Mouse (Mus musculus): ENCODE measurements around the gene Abcc10. TPM values are rescaled to one million over a fixed set of nuclear protein-coding genes. Genes with fewer than 3 reads are reported as not detected.

Abcc10 gene
- polyA plus RNA-seq, 1 experiment from 2014 or later: 6.3 TPM

DNA sequence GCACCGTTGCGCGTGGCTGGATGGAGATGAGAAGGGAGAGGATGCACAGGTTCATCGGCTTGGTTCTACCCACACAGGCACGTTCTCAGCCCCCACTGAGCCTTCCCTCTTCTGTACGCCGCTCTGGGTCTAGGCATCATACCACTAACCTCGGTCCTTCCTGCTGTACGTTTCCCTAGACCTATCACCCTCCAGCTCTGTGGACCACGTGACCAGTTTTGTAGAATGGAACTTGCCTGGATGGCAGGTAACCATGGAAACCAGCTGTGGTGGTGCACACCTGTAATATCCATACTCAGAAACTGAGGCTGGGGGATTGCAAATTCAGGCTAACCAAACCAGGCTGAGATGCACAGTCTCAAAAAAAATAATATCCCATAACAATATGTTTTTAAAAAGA lies 17.6 kb downstream of the Abcc10 start:
- Histone ChIP-seq H3K4me3 (no peak overlapping the region), H3K27ac (no peak overlapping the region), H3K4me1 (no peaks in the 10 kb centered on the region), H3K4me2 (no peak overlapping the region), H3K9ac (no peak overlapping the region), H3K36me3 (ENCODE audit: poor library complexity, severe bottlenecking) (peaks cover 5% of the 10 kb centered on the region; the same call in 1 of the 2 replicates), H3K9me3 (replicated peaks) (no peaks in the 10 kb centered on the region), H3K27me3 (no peaks in the 10 kb centered on the region)
- no peak for ATAC-seq
- 92% methylated on average over 10 of the region's 10 CpGs for WGBS

DNA sequence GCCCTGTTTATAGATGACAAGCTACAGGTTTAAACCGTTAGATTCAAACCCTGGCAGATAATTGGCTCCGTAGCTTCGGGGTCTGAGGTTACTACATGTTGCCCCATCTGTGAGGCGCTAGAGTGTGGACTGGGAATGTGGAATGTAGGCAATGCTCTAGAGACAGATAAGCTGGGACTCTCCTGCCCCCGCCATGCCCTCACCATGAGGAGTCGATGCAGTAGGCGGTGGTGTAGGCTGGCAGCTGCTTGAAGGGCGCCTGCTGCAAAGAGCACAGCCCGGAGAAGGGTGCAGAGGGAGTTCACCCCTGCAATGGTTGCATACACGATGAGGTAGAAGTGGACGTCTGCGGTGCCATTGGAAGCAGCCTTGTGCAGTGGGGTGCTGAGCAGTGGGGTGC lies 18.3 kb downstream of the Abcc10 start:
- 87% methylated on average over 12 of the region's 12 CpGs for WGBS
- H3K4me3 ChIP-seq: no peak overlapping the region
- ATAC-seq: no peak
- no peaks in the 10 kb centered on the region for H3K27me3 ChIP-seq
- H3K36me3 ChIP-seq (ENCODE audit: poor library complexity, severe bottlenecking): peaks cover 12% of the 10 kb centered on the region; the same call in 1 of the 2 replicates
- no peaks in the 10 kb centered on the region for H3K9me3 ChIP-seq (replicated peaks)
- no peaks in the 10 kb centered on the region for H3K4me1 ChIP-seq
- no peak overlapping the region for H3K27ac ChIP-seq
- no peak overlapping the region for H3K4me2 ChIP-seq
- peak overlapping the region; percentile 38; the same call in 1 of the 2 replicates for H3K9ac ChIP-seq

DNA sequence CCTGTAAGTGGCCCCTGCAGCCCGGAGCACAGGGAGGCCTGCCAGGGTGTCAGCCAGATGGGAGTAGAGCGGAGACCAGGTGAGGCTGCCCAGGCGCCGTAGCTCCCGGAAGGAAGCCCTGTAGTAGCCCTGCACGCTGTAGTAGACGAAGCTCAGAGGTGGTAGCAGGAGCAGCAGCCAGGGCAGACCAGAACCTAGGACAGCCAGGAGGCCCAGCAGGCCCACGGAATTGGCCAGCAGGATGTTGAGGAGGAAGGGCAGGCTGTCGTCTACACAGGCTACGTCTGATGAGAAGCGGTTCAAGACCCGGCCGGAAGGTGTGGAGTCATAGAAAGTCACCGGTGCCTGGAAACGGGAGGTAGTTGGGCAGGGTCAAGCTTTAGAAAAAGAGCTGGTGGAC lies 21.2 kb downstream of the Abcc10 start:
- no peaks in the 10 kb centered on the region for H3K4me1 ChIP-seq

DNA sequence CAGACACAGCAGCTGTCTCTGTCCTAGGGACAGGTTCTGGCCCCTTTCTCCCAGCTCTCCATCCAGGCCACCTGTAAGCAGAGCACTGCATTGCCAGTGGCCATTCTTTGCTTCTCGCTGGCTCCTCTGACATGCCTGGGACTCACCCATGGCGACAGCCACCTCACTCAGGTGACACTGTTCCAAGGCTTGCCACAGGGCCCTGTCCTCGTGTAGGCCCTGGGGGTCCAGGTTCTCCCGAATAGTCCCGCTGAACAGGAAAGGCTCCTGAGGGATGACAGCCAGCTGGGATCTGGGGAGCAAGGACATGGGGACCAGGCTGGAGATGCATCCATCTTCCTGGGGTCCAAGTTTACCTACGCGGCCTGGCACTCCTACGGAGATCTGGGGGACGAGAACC lies 24.0 kb downstream of the Abcc10 start:
- Histone ChIP-seq H3K4me1 (no peaks in the 10 kb centered on the region), H3K36me3 (ENCODE audit: poor library complexity, severe bottlenecking) (peaks cover 20% of the 10 kb centered on the region), H3K4me3 (no peak overlapping the region), H3K4me2 (no peak overlapping the region), H3K9ac (no peak overlapping the region), H3K9me3 (replicated peaks) (no peaks in the 10 kb centered on the region), H3K27ac (no peak overlapping the region), H3K27me3 (peaks cover 21% of the 10 kb centered on the region)
- ATAC-seq: no peak
- WGBS: 89% methylated on average over 9 of the region's 9 CpGs

More for the DNA sequence above, 21.2 kb downstream of the Abcc10 start:
- Histone ChIP-seq H3K4me3 (no peak overlapping the region), H3K9ac (no peak overlapping the region; the same call in 1 of the 2 replicates), H3K9me3 (replicated peaks) (no peaks in the 10 kb centered on the region), H3K27ac (no peak overlapping the region), H3K36me3 (ENCODE audit: poor library complexity, severe bottlenecking) (peaks cover 20% of the 10 kb centered on the region), H3K4me2 (no peak overlapping the region), H3K27me3 (no peaks in the 10 kb centered on the region)
- 91% methylated on average over 15 of the region's 15 CpGs for WGBS
- ATAC-seq: no peak

DNA sequence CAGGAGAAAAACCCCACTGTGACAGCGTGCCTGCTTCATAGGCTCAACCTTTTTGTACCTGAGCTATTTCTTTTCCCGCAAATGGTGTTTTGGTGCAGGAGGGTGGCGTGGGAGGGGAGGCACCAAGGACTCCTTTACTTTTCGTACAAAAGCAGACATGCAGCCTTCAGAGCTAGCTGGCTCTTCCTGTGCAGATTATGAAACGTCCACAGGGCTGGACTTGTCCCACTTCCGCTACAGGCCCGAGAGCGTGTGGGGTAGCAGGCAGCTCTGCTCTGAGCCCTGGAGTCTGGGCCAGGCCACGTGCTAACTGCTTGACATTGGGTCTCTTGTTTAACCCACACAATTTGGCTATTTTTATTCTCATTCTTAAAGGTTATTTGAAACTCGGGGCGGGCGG lies 26.3 kb downstream of the Abcc10 start:
- 78% methylated on average over 12 of the region's 12 CpGs for WGBS
- H3K27me3 ChIP-seq: peaks cover 42% of the 10 kb centered on the region
- no peak overlapping the region for H3K27ac ChIP-seq
- H3K4me3 ChIP-seq: no peak overlapping the region
- no peak for ATAC-seq
- no peaks in the 10 kb centered on the region for H3K9me3 ChIP-seq (replicated peaks)
- H3K4me1 ChIP-seq: peaks cover 20% of the 10 kb centered on the region
- peaks cover 20% of the 10 kb centered on the region for H3K36me3 ChIP-seq (ENCODE audit: poor library complexity, severe bottlenecking)
- no peak overlapping the region for H3K9ac ChIP-seq
- H3K4me2 ChIP-seq: no peak overlapping the region

DNA sequence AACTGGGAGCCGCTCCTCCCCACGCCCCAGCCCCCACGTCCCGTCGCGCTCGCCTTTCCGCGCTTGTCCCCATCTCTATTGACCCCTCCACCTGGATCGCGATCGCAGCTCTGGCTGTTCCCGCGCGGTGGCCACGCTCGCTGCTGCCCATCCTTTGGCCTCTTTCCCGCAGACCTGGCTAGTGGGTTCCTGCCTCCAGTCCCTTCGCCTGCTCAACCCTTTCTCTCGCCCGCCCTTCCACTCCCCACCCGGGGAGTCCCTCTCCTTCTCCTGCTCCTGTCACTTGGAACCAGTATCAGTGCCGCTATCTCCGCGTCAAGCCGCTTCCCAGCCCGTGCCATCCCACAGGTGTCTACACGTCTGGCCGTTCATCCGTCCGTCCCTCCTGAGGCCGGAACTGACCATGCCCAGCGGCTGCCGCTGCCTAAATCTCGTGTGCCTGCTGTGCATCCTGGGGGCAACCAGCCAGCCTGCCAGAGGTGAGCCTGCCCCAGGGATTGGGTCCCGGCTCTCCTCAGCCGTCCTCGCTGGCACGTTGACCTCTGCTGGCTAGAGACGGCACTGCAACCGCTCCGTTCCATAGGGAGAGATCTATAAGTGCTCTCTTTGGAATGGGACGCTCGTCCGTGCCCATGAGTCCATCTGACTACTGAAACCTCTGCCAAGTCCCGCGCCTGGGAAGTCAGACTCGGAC lies 29.8 kb downstream of the Abcc10 start:
- peak; percentile 86 for ATAC-seq
- Histone ChIP-seq H3K9me3 (replicated peaks) (no peaks in the 10 kb centered on the region), H3K27me3 (peaks cover 71% of the 10 kb centered on the region), H3K9ac (peak overlapping the region; percentile 71), H3K4me3 (peak overlapping the region; percentile 66), H3K4me2 (peak overlapping the region; percentile 99), H3K27ac (peak overlapping the region; percentile 16; the same call in 1 of the 2 replicates), H3K4me1 (peaks cover 20% of the 10 kb centered on the region), H3K36me3 (ENCODE audit: poor library complexity, severe bottlenecking) (peaks cover 4% of the 10 kb centered on the region; the same call in 1 of the 2 replicates)
- under 1% methylated on average over 44 of the region's 48 CpGs for WGBS

DNA sequence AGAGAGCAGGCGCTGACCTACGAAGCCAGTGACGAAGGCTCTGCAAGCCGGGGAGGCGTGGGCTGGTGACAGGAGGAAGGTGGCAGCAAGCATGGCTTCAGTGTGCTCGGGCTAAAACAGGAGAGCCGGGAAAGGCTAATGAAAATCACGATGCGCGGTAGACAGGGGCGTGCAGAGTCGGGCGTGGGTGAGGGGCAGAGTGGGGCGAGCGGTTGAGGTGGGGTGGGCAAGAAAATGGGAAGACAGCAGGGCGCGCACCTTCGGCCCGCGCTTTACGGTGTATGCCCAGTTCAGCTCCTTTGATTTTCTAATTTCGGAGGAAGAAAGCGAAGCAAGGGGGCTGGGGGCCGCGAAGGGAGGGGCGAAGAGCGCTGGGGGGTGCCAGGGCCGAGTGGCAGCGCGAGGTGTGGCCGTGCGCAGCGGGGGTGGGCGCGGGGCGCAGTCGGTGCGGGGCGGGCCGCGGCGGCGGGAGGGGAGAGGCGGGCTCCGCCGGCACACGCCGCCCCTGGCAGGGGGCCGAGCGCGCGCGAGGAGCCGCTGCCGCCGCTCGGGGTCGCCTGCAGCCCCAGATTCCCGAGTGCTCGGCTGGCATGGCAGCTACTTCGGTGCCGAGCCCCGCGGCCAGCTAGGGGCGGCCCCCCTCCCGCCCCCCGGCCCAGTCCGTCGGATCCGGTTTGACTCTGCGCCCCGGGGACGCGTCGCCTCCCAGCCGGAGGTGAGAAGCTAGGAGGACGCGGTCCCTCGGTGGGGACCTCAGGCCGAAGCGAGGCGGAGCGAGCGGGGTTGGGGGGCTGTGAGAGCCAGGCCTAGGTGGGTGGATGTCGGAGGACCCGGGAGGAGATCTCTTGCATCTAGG lies 30.6 kb downstream of the Abcc10 start, which contains the start of gene Dlk2:
Gene Dlk2 (plus strand): TSS at position 58 of the 856 bp plus-strand sequence.
- under 1% methylated on average over 56 of the region's 86 CpGs for WGBS
- peak; percentile 56 for ATAC-seq
- H3K9me3 ChIP-seq (replicated peaks): no peaks in the 10 kb centered on the region
- peak within 1 kb of the TSS; percentile 71 for H3K9ac ChIP-seq
- peaks cover 20% of the 10 kb centered on the region for H3K4me1 ChIP-seq
- H3K36me3 ChIP-seq (ENCODE audit: poor library complexity, severe bottlenecking): peaks cover 4% of the 10 kb centered on the region; the same call in 1 of the 2 replicates
- peak within 1 kb of the TSS; percentile 66 for H3K4me3 ChIP-seq
- H3K27me3 ChIP-seq: peaks cover 76% of the 10 kb centered on the region
- H3K4me2 ChIP-seq: peak within 1 kb of the TSS; percentile 99
- peak within 1 kb of the TSS; percentile 4; the same call in 1 of the 2 replicates for H3K27ac ChIP-seq

DNA sequence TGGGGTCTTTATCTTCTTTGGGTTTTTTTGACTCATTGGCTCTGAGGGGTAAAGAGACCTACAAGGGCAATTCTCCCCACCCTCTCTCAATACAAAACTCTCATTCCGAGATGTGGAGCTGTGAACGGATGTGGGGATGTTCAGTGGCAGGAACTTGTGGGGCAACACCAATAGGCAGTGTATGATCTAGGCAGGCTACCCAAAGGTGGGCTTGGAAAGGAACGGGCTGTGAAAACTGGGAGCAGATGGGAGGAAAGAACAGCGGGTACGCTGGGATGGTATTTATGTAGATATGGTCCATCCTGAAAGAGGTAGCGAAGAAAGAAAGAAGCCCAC lies 31.2 kb downstream of the Abcc10 start:
- Histone ChIP-seq H3K9me3 (replicated peaks) (no peaks in the 10 kb centered on the region), H3K4me3 (peak overlapping the region; percentile 66), H3K4me2 (peak overlapping the region; percentile 99), H3K4me1 (peaks cover 20% of the 10 kb centered on the region), H3K9ac (peak overlapping the region; percentile 71), H3K27me3 (peaks cover 76% of the 10 kb centered on the region), H3K27ac (0 out of 2 replicates have a peak overlapping the region, but pooled peaks have one; percentile 4), H3K36me3 (ENCODE audit: poor library complexity, severe bottlenecking) (no peaks in the 10 kb centered on the region)
- WGBS: 13% methylated on average over 6 of the region's 6 CpGs
- ATAC-seq: 0 out of 2 replicates have a peak, but pooled peaks have one; percentile 2

DNA sequence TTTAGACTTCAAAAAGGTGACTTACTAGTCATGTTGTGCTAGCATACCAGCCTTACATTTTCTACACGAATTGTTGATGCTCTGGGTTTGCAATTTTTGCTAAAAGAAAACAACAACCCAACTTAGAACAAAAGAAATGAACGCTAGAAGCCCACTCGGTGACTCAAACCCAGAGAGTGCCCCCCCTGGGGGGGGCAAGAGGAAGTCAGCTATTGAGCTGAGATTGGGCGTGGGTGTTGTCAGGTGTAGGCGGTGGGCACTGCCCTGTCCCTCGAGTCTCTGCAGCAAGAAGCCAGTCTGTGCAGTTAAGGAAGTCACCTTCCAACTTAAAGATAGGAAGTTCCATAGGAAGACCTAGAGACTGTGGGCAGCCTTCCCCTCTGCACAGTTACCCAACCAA lies 31.6 kb downstream of the Abcc10 start:
- no peaks in the 10 kb centered on the region for H3K36me3 ChIP-seq (ENCODE audit: poor library complexity, severe bottlenecking)
- no peaks in the 10 kb centered on the region for H3K9me3 ChIP-seq (replicated peaks)
- no peak overlapping the region for H3K9ac ChIP-seq
- no peak overlapping the region for H3K27ac ChIP-seq
- peaks cover 78% of the 10 kb centered on the region for H3K27me3 ChIP-seq
- WGBS: 48% methylated on average over 6 of the region's 6 CpGs
- peaks cover 20% of the 10 kb centered on the region for H3K4me1 ChIP-seq
- H3K4me3 ChIP-seq: no peak overlapping the region
- ATAC-seq: no peak
- H3K4me2 ChIP-seq: peak overlapping the region; percentile 99; the same call in 1 of the 2 replicates

DNA sequence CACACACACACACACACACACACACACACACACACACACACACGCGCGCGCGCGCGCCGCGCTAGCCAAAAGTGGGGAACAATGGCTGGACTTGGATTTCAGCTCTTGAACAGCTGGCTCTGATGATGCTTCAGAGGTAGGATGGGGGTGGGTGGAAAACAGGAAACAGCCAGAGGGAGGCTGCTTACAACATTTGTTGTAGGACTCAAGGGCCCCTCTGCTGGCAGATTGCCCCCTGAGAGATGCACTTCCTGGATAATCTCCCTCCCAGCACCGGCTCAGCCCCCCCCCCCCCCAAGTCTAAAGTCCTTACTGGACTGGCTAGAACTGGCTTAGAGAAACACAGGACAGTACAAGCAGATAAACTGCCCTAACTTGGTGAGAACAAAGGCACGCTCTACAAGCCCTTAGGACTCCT lies 40.5 kb downstream of the Abcc10 start:
- no peak overlapping the region for H3K4me2 ChIP-seq
- peaks cover 11% of the 10 kb centered on the region for H3K4me1 ChIP-seq
- H3K9ac ChIP-seq: 0 out of 2 replicates have a peak overlapping the region, but pooled peaks have one; percentile 6
- H3K4me3 ChIP-seq: no peak overlapping the region
- 0 out of 2 replicates have a peak, but pooled peaks cover 12% of the 10 kb centered on the region for H3K27me3 ChIP-seq
- H3K9me3 ChIP-seq (replicated peaks): no peaks in the 10 kb centered on the region
- no peaks in the 10 kb centered on the region for H3K36me3 ChIP-seq (ENCODE audit: poor library complexity, severe bottlenecking)
- WGBS: 53% methylated on average over 5 of the region's 11 CpGs
- ATAC-seq: no peak
- no peak overlapping the region for H3K27ac ChIP-seq

DNA sequence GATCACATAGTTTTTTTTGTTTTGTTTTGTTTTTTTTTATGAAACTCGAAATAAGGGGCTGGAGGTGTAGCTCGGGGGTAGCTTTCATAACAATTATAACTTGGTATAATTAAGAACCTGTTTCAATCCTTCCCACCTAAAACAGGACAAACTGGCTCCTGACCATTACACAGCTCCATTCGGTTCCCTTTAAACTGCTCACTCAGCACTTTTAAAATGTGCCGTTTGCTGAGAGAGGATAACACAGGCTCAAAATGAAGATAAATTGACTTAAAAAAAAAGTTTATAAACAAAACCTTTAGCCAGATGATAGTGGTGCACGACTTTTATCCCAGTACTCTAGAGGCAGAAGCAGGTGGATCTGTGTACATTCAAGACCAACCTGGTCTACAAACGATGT lies 42.7 kb downstream of the Abcc10 start:
- Histone ChIP-seq H3K36me3 (ENCODE audit: poor library complexity, severe bottlenecking) (no peaks in the 10 kb centered on the region), H3K27me3 (0 out of 2 replicates have a peak, but pooled peaks cover 6% of the 10 kb centered on the region), H3K9me3 (replicated peaks) (no peaks in the 10 kb centered on the region), H3K4me1 (peaks cover 25% of the 10 kb centered on the region), H3K4me3 (no peak overlapping the region), H3K9ac (no peak overlapping the region), H3K27ac (no peak overlapping the region), H3K4me2 (no peak overlapping the region)
- 77% methylated on average over 6 of the region's 6 CpGs for WGBS
- no peak for ATAC-seq

DNA sequence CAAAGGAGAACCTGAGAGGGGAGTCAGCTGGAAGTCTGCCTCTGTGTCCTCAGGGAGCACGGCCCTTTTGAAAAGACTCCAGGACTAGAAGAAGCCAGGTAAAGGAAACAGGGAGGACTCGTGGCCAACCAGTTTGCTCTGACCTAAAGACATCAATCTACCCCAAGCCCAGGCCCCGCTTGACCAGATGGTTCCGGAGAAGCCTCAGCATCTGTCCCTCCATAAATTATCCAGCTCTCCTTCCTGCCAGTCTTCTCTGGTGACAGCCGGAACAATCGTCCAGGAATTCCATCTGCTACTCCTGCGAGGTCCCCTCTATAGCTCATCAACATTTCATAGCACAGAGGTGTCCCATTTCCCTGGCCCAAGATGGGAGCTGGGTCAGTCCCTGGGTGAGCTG lies 43.5 kb downstream of the Abcc10 start:
- Histone ChIP-seq H3K9ac (0 out of 2 replicates have a peak overlapping the region, but pooled peaks have one; percentile 16), H3K4me3 (no peak overlapping the region), H3K4me1 (peaks cover 25% of the 10 kb centered on the region), H3K27ac (no peak overlapping the region), H3K9me3 (replicated peaks) (no peaks in the 10 kb centered on the region), H3K27me3 (0 out of 2 replicates have a peak, but pooled peaks cover 4% of the 10 kb centered on the region), H3K4me2 (no peak overlapping the region), H3K36me3 (ENCODE audit: poor library complexity, severe bottlenecking) (peaks cover 7% of the 10 kb centered on the region; the same call in 1 of the 2 replicates)
- WGBS: 63% methylated on average over 7 of the region's 7 CpGs
- no peak for ATAC-seq

Measured in forebrain, embryonic 13.5 days (tissue).